Mouse (Mus musculus) skeletal muscle tissue, adult 2 months (tissue): ENCODE results near the gene Lmf2.

Experiments
- DNase-seq: peaks from one replicate; pipeline ENCODE4 v3.0.0-alpha.2; 2012; ENCODE audit warnings: low read depth, low spot score

The Lmf2 gene

DNA sequence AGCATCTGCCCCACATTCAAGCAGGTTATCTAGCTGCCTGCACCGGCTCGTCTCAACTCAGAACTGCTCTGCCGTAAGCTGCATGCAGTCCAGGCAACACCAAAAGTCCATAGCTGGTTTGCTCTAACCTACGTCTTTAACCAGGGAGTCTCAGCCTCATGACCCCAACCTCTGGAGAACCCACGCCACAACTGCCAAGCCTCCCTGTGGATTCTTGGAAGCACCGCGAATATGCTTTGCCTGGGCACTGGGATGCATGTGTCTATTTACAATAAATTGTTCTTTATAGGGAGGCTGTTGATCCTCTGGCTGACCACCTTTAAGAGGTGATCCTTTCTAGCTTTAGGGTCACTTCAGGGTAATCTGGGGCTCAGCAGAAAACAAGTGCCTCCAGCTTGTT lies 17.1 kb upstream of the Lmf2 start:
- no peak for DNase-seq

DNA sequence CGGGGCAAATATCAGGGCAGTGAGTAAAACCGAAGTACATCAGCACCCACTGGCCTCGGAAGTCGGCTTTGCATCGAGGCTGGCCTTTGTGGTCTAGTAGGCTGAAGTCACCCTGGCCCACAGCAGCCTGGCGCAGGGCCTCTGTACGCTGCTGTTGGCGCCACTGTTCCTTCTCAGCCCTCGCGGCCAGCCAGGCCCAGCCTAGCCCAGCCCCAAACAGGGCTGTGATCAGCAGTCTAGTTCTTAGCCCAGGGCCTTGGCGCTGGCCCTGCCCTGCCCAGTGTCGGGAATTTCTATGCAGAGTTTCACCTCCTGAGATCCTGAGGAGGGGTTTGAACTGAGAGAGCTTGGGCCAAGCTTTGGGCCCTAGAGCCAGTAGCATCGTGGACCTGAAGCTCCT lies 16.6 kb upstream of the Lmf2 start:
- DNase-seq = no peak

DNA sequence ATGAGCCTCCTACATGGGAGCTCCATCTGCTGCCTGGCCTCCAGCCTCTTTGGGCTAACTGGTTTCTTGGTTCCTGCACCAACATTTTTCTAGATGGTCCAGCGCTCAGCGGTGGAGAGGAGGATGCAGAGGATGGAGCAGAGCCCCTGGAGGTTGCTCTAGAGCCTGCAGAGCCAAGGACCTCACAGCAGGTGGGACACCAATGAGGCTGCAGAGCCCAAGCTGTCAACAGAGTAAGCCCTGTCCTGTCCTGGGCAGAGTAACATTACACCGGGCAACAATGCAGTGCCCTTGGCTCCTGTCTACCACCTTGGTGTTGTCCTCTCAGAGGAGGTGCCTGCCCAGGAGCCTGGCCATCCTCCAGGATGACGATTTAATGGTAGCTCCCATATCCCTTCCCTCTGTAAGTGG lies 9.7 kb upstream of the Lmf2 start:
- DNase-seq = no peak

DNA sequence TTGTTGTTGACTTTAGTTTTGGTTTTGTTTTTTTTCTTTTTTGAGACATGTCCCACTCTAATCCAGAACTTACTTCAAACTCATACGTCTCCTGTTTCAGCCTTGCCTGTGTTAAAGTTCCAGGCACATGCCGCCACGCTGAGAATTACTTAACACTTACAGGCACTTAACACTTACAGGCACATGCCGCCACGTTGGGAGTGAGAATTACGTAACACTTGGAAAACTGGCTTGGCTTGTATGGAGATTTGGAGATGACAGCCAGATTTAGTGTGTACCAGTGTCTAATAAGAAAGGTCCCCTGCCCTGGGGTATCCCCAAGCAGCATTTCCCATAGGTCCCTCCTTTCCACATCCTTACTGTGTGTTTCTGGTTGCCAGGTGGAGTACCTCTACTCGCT lies 7.6 kb upstream of the Lmf2 start:
- no peak for DNase-seq

DNA sequence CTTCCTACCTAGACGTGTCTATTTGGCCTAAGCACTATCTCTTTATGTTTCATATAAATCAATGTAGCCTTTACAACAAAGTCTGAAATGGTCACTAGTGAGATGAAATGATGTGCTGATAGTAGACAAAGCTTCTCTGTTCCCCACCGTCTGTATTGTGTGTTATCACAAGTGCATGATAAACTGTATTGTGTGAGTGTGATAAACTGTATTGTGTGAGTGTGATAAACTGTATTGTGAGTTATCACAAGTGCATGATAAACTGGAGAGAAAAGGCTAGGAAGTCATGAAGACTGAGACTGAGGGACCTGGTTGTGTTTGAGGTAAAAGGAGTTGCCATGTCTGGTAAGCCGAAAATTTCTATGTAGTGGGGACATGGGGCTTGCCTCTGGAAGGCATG lies 3.3 kb upstream of the Lmf2 start:
- DNase-seq = no peak

DNA sequence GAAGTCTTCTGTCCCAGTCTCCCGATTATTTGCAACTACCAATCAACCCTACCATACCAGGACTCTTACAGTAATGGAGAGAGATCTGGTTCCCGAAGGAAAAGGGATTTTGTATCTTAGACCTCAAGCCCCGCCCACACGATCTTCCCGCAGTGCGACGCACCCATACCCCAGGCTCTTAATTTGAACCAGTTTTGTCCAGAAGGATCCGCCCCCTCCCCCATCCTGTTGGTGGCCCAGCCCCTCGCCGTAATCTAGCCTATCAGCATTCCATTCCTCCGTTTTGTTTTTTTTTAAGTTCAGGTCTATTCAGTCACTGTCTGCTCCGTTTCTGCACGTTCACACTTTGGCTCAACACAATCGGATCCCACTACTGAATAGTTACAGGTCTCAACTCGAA lies 913 bp upstream of the Lmf2 start:
- DNase-seq = no peak

DNA sequence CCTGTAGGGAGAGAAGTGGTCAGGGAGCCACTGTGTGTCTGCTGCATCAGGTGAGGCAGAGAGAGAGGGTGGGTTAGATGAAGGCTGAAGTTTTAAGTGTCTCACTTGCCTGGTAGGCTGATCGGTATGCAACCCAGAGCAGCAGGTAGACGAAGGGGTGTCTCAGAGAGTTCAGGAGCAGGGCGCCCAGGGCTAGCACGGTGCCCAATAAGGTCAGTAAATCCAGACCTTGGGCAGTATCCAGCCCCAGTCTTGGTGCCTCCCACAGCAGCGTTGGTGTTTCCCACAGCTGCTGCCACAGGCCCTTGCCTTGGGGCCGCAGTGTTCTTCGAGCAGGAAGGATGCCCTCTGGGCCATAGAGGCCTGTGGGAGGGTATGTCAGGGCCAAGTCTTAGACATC lies 1.0 kb downstream of the Lmf2 start:
- no peak for DNase-seq

DNA sequence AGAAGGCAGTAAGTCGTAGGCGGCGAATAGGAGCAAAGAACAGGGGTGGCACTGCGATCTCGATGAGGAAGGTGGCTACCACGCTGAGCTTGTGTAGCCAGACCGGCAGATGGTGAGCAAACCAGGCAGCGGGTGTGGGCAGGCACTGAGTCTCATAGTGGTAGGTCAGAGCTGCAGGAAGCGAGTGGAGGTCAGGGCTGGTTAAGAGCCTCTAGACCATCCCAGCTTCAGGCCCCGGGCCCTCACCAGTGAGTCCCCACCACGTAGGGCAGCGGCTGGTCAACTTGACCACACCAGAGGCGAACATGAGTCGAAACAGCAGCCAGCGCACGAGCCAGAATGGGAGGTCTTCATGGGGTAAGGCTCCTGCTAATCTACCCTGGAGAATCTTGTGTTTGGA lies 1.6 kb downstream of the Lmf2 start:
- no peak for DNase-seq

DNA sequence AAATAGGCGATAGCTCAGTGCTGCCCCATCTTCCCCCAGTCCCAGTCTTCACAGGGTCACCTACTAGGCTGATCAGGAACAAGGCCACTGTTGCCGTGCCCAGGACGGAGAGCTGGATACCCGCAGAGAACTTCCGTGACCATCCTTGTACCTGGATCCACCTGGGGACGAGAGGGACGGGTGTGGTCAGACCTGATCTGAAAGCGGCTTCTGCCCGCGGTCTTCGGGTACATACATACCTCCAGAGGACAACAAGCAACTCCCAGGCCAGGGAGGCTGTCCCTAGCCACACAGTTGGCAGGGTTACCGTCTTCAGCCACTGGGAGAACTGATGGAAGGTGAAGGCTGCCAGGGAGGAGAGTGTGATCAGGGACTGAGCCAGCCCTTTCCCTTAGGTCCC lies 2.7 kb downstream of the Lmf2 start:
- no peak for DNase-seq

DNA sequence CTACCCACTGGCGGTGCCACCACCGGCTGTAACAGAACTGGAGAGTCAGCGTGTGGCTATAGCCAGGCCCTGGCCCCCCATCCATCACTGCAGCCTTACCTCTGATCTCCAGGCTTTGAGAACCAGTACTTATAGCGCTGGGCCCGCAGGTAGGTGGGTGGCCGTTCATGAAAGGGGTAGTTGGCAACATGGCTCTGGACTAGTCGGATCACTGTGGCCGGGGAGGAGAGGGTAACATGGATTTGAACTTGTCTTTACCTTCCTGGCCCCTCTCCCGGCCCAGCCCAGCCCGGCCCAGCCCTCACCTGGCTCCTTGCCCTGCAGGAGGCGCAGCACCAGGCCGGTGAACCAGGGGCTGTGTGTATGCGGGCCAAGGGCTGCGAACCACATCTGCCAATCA lies 3.4 kb downstream of the Lmf2 start:
- DNase-seq = no peak

DNA sequence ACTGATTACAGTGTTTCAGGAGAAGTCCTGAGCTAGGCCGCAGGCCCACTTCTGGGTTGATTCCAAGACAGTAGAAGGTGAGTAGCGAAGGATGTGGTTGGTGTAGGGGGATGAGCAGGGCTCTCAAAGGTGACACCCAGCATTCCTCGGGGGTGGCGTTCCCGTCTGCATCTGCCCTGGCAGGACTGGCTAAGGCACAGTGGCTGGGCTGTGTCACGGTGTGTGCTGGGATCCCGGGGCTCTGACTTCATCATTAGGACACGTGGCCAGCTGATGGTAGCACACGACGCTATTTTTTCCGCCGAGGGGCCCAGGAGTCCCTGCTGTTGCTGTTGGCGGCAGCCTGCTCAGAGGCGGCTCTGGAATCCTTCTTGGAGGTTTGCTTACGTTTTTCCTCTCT lies 4.2 kb downstream of the Lmf2 start:
- no peak for DNase-seq

DNA sequence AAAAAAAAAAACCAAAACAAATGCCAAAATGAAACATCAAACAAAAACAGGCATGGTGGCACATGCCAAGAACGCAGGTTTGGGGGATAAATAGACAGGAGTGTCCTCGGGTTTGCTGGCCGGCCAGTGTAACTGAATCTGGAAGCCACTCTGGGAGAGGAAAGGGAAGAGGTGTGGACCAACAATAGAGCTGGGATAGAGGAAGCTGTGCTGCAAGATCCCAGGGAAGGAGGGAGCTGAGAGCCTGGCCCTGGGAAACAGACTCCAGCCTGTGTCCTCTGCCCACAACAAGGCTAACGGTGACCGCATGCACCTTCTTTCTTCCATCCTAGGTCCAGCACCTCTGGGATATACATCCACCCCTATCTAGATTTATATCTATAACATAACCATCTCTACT lies 5.0 kb downstream of the Lmf2 start:
- DNase-seq = no peak

DNA sequence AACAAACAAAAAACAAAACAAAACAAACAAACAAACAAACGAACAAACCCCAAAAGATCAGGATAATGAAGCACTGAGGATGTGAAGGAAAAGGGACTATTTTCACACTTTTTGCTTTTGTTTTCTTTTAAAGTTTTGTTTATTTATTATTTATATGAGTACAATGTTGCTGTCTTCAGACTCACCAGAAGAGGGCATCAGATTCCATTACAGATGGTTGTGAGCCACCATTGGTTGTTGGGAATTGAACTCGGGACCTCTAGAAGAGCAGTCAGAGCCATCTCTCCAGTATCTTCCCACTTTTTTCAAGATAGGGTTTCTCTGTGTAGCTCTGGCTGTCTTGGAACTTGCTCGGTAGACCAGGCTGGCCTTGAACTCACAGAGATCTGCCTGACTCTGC lies 12.1 kb downstream of the Lmf2 start:
- no peak for DNase-seq

DNA sequence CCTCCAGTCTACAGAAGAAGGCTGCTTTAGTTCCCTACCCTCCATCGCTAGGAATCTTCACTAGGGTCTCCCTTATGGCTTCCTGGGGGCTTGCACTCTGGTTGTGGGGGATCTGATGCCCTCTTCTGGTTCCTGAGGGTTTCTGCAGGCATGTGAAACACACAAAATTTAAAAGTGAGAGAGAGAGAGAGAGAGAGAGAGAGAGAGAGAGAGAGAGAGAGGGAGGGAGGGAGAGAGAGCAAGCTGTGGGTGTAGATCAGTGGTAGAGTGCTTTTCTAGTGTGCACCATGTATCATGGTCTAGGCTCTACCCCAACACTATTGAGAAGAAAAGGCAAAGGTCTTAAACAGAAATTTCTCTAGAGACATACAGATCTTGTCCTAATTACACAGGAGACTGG lies 13.8 kb downstream of the Lmf2 start:
- DNase-seq = no peak

DNA sequence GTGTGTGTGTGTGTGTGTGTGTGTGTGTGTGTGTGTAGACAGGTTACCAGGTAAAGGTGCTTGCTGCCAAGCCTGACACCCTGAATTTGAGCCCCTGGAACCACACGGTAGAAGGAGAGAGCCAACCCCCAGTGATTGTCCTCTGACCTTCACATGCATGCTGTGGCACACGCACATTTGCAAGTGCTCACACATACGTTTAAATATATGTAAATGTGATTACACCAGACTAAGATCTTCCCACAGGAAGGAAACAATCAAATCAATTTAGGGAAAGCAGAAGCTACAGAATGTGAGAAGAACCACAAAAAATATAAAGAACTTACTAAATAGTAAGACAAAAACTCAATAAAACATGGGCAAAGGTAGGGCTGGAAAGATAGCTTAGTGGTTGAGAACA lies 15.3 kb downstream of the Lmf2 start:
- DNase-seq = no peak

DNA sequence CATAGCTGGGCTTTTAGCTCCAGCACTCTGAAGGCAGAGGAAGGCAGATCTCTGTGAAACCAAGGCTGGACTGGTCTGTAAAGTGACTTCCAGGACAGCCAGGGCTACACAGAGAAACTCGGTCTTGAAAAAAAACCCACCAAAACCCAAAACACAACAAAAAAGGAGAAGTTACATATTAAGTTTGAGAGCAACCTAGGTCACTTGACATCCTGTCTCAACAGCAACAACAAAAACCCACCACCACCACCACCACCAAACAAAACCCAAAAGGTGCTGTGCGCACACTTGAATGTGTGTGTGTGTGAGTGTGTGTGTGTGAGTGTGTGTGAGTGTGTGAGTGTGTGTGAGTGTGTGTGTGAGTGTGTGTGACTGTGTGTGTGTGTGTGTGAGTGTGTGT lies 15.8 kb downstream of the Lmf2 start:
- no peak for DNase-seq

DNA sequence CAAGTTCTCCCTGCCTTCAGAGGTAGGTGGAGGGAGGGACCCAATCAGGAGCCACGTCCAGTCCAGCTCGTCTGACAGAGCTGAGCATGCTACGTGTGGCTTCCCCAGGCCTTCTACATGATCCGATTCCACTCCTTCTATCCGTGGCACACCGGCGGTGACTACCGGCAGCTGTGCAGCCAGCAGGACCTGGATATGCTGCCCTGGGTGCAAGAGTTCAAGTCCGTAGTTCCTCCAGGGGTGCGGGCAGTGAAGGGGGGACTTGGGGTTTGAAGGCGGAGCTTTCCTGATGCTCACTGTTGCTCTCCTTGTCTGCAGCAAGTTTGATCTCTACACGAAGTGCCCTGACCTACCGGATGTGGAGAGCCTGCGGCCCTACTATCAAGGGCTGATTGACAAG lies 19.0 kb downstream of the Lmf2 start:
- no peak for DNase-seq

DNA sequence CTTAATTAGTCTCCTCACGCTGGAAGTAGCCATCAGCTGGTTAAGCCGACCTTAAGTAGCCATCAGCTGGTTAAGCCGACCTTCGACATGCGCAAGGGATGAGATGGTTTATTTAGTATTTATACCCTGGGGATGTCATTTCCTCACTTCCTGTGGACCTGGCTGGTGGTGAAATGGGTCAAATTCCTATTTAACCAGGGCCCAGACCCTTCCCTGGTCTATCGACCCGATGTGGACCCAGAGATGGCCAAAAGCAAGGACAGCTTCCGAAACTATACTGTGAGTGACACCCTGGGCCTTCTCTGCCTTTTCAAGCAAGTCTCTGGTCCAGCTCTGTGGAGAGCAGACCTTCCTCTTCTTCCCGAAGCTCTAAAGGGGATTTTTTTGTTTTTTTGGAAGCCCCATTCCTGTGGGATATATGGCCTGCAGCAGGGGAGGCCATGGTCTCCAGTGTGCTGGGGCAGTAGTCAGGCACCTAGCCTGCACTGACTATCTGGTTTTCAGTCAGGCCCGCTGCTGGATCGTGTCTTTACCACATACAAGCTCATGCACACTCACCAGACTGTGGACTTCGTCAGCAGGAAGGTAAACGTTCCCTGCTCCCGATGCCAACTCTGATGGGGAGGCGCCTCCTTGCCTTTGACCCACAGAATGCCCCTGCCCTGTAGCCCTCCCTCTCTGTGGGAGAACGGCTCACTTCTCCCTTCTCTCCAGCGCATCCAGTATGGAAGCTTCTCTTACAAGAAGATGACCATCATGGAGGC lies 20.5 kb downstream of the Lmf2 start:
- no peak for DNase-seq

DNA sequence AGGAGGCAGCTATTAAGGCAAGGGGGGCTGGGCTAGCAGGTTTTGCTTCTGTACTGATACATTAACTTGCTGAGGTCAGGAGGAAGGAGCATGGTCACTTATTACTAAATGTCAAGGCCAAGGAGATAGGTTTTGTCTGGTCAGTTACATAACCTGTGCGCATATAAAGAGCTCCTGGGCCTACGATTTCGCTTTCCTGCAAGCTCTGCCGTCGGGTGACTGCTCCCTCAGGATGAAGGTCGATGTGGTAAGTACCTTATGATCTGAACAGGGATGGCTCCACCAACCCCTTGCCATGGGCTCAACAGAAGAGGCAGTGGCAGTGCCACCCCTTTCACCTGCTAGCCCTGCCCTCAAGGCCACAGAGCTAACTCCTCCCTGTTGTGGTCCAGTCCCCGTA lies 21.2 kb downstream of the Lmf2 start, which contains the start of gene Miox:
Gene Miox, plus strand, starts transcription at position 128 of the 400 bp plus-strand sequence.
- DNase-seq = no peak

DNA sequence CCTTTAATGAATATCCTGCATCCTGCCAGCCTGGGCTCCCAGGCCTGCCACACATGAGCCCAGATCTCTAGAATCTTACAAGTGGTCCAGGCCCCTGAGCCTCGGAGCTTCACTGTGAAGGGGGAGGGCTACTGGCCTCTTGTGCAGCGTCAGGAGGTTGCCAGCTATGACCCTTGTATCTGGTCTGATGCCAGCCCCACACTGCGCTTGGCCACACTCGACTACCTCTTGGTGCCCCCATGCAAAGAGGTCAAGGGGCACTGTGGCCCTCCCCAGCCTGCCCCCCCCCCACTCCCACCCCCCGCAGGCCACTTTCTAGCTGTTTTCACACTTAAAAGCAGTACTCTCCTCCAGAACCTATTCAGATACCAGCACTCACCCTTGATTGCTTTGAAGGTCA lies 29.0 kb downstream of the Lmf2 start:
- DNase-seq = no peak

DNA sequence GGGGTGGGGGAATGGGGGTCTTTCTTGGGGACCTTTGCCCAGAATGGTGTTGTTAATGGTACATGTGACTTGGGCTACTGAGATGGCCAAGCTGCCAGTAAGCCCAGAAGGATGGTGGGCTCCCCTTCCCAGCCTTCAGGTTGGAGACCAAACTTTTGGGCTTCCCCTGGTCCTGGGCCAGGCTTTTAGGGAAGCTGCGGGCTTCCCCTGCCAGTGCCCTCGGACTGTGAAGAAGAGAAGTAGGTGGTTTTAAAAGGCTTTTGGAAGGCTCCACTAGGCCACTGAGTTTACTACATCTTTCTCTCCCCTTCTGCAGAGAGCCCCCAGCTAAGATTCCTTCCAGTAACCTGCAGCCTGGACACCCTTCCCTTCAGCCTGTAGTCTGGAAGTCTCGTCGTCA lies 31.8 kb downstream of the Lmf2 start:
- no peak for DNase-seq

DNA sequence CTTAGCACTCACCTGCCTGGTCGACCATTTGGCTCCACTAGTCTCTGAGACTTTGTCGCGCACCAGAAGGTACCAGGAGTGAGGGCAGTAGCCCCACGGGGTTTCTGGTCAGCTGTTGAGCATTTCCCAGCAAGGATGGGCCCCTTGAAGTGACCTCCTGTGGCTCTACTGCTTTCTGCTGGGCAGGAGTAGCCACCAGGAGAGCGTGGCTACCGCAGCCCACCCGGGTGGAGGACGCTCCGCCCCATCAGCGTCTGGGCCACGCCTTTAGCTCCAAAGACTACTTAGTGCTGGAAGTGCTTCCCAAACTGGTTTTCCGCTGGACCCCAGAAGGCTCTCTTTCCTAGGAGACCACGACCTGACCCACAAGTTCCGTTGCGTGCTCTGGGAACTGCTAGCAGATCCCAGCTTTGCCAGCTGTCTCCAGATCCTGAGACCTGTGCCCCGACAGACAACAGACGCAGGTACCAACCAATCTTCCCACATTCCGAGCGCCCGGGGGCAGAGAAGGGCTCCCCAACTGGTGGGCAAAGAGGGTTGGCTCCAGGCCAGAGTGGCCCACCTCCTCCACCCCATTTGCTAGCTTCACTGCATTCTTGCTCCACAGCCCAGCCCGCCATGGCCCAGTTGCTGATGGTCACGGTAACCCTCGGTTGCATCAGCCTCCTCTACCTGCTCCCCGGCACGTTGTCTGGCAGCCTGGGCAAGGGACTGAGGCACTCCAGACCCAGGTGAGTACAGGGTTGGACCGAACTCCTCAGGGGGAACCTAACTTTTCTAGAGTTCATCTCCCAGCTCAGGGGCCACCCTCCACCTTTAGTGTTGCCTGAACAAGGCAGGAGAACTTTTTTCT lies 32.6 kb downstream of the Lmf2 start, which contains the start of gene Adm2:
Gene Adm2, plus strand, starts transcription at position 51 of the 853 bp plus-strand sequence.
- no peak for DNase-seq

DNA sequence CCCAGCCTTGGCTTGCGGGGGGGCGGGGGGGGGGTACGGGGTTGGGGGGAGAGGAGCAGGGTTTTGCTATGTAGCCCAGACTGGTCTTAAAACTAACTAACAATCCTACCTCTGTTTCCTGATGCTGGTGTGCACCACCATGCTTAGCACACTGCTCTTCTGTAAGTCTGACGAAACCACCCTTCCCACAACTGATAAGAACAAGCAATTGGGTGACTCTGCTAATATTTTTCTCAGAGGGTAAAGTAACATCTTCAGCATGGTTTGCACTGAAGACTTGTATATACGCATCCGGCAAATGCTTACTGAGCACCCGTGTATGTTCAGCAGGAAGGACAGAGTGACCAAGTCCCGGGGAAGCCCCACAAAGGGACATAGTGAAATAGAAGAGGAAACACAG lies 34.2 kb downstream of the Lmf2 start:
- no peak for DNase-seq
